Mouse (Mus musculus): ENCODE results near the gene Zfp51.

DNA sequence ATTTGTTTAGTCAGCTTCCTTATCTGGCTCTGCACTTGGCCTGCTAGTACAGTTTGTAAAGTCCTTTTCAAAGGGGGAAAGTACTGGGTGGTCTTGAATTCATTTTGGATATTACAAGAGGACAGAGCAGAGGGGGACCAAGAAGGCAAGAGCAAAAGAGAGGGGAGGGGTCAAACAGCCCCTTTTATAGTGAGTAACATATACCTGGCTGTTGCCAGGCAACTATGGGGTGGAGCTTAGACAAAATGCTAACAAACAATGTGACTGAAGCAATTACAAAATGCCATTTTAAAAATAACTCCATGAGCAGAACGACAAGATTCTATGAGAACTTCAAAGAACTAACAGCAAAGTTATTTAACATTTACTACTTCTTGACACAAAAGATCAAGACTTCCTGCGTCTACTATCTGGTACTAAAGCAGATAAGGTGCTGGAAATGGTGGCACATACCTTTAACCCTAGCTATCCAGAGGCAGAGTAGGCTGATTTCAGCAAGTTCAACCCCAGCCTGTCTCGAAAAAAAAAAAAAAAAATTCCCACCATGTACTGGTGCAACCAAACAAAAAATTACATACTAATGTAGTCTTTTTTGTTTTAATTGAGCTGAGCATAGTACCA lies 22.0 kb downstream of the Zfp51 start:
- TF ChIP-seq CTCF (IDR thresholded peaks at IDR 0.05; ENCODE audit: low read depth, low read length) (no peak), GATA1 (IDR thresholded peaks at IDR 0.05; ENCODE audit: borderline replicate concordance, low read length) (no peak), TAL1 (conservative IDR thresholded peaks at IDR 0.05; ENCODE audit: low read depth, low read length) (no peak)

Measured in G1E (cell line).